Mouse (Mus musculus) gastrocnemius, postnatal 4 days (tissue): ENCODE results near the gene Etl4. TPM values are rescaled to one million over a fixed set of nuclear protein-coding genes. Genes with fewer than 3 reads are reported as not detected.
A peak's percentile ranks its signal among the peaks of the same experiment; 100 is the strongest.

ENCODE experiments used
- DNase-seq, 2 experiments: peaks; one replicate each; pipeline ENCODE4 v3.0.0; 2021 to 2022; ENCODE audit warnings: low spot score in 2 of 2, mixed read lengths in 2 of 2
- total RNA-seq, 2 experiments: library from RNA; stranded (reverse); gene quantifications; 2 replicates each; pipeline ENCODE4 v1.2.3; 2021

The Etl4 gene
- total RNA-seq, 2 experiments from 2014 or later: 32.9 to 38.3 TPM

GRCm38 (mm10) chr2:20518506-20518905 is 608.9 kb downstream of the Etl4 start:
- no peak for DNase-seq

- peak; percentile 59 to 69 for DNase-seq
These were observed 610.0 kb downstream of the Etl4 start for GRCm38 (mm10) chr2:20519447-20520098.

DNA sequence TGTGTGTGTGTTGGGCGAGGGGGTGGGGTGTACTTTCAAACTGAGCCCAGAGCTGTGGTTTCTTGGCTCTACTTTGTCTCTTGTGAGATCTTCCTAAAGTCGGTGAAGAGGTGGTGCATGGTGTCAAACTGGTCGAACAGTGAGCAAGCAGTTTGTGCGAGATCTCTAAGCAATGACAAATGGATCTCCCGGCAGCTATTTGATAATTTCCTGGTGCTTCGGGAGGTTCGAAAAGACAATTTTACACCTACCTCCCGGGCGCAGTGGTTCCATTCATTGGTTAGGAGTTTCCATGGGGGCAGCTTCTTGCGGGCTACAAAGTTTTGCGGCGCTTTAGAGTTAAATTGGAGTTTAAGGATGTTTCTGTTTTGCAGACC is 610.5 kb downstream of the Etl4 start:
- no peak for DNase-seq

- DNase-seq: peak in 1 of 2 experiments; percentile 27
These were observed 611.3 kb downstream of the Etl4 start for GRCm38 (mm10) chr2:20520636-20521595.

DNA sequence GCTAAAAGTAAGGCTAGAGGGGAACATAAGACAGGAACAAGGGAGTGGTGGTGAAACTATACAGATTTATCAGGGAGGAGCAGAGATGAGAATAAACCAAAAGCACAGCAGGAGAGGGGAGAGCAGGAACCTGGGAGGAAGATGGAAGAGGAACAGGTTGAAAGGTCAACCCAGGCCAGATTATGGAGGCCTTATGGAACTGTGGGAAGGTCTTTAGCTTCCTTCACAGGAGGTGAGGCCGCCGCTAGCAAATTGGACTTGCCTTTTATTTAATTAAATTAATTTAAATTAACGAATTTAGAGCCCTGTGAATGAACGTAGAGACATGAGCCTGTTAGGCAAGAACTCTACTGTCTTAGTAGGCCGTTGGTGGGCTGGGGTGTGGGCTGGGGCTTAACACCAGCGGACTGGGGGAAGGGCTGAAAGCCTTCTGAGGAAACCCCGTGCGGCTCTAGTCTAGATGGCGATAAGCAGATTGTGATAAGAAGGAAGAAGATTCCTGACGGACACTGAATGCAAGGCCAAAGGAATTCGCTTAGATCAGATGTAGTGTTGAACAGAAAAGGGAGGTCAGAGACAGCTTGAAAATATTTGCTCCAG is 612.2 kb downstream of the Etl4 start:
- DNase-seq: no peak

DNA sequence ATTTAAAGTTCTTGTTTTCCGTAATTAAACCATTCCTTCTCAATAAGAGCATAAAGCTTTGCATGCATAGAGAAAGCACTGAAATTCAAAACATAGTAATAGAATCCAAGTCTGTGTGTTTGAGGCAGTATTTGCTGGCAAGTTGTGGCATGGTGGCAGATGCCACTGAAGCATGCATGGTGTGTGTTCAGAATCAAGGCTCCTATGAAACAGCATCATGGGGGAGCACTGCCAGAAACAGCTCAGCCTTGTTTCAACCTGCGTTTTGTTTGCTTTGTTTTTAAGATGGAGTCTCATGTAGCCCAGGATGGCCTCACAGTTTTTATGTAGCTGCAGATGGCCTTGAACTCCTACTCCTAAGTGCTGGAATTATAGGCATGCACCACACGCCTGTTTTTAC is 614.1 kb downstream of the Etl4 start:
- DNase-seq: no peak

DNA sequence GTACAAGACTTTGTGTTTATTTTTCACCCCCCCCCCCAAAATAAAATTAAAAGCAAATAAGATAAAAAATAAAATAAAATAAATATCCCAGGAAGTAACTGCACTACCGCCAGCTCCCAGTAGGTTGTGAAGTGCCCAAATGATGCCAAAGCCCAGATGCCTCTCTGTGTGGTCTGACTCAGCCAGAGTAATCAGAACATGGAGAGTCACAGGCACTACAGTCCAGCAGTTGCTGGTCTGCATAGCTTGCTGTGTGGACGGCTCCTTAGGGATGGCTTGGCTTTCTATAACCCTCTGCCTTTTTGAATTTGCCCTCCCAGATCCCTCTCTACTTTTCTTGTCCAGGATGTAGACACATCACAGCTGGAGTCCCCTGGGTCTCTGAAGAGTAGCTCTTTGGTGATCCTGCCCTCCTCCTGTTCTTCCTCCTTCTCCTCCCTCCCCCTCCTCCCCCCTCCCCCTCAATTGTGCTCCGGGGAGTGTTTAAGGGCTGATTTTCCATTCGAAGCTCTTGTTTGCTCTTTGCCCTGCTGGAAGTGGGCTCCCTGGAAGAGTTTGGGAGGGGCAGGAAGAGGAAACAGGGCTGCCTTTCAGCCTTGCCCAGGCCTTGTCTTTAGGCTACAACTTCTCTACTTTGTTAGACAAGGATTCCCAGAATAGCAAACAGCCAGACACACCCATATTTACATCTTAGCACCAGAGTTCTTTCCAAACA is 616.5 kb downstream of the Etl4 start:
- DNase-seq: no peak

DNA sequence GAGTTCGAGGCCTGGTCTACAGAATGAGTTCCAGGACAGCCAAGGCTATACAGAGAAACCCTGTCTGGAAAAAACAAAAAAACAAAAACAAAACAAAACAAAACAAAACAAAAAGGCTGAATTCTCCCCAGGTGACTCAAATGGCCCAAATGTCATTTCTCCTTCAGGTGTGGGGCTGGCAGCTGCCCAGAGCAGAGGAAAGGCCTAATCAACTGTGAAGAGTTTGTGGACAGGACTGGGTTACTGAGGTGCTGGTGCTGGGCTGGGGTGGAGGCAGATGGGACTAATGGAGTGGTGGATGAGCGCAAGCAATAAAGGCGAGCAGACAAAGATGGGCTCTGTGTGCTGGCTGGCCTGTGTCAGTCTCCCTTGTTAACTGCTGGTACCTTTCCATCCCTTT is 617.3 kb downstream of the Etl4 start:
- no peak for DNase-seq

DNA sequence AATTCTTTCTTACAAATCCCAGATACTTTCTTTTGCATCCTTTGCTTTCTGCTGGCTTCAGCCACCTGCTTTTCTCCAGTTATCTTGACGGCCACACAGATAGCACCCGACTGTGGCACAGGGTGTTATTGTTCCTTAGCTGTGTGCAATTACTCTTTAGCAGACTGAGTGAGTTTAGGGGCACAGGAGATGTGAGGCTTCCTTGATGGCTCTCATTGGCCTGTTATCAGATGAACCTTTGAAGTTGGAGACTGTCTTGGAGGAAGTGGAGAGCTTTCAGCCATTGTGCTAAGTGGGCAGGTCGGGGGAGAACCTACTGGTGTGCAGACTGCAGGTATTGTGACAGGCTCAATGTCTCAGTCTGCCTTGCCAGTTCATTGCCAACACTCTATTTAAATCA is 623.0 kb downstream of the Etl4 start:
- DNase-seq: no peak

GRCm38 (mm10) chr2:20537785-20538184 is 628.2 kb downstream of the Etl4 start:
- DNase-seq: no peak

- DNase-seq: no peak
These were observed 629.3 kb downstream of the Etl4 start for GRCm38 (mm10) chr2:20538871-20539270.

GRCm38 (mm10) chr2:20541261-20541660 is 631.7 kb downstream of the Etl4 start:
- no peak for DNase-seq

- DNase-seq: no peak
These were observed 632.7 kb downstream of the Etl4 start for GRCm38 (mm10) chr2:20542286-20542685.

DNA sequence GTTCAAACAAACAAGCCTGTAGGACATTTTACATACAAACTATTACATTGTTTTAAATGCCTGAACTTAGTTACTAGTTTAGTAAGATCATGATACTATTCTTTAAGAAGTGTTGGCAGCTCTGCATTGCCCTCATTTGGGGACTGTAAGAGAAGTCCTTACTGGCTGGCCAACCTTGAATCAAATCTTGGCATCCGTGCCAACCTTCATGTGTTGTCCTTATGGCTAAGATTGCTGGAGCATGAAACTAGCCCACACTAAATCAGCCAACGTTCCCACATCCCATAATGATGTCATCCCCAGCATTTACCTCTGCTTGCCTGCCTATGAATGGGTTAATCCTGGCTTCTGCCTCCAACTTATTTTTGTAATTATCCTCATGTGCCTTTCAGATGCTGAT is 636.0 kb downstream of the Etl4 start:
- no peak for DNase-seq

DNA sequence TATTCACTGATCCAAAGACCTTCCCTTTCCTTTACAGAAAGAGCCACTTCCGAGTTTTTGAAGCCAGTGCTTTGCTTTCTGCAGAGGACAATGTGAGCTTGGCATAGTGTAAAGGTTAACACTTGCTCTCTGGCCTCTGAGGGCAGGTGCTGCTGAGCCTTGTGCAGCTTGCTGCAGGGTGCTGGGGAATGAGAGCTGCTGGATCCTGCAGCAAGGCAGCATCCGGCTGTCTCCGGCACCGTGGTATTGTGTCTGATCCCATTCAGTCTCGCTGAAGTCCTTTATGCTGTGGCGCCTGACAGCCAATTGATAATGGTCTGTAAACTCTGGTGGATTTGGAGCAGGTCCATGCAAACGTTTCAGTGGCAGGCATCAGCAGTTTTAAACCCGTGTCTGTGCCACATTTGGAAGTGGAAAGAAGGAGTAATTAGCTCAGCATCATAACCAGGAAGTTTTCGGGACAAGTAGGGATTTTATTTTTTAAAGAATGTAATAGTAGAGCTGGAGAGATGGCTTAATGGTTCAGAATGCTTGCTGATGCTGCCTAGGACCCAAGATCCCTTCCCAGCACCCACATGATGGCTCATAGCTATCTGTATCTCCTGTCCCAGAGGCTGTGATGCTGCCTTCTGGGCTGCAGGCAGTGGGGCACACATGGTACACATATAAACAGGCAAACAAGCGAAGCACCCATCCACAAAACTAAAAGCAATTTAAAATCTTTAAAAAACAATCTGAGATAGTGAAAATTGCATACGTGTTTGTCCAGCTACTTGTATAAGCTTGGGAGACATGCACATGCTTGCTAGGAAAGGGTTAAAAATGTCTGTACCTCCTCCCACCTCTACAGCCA is 637.1 kb downstream of the Etl4 start:
- no peak for DNase-seq

GRCm38 (mm10) chr2:20547349-20547677 is 637.7 kb downstream of the Etl4 start:
- DNase-seq: no peak

DNA sequence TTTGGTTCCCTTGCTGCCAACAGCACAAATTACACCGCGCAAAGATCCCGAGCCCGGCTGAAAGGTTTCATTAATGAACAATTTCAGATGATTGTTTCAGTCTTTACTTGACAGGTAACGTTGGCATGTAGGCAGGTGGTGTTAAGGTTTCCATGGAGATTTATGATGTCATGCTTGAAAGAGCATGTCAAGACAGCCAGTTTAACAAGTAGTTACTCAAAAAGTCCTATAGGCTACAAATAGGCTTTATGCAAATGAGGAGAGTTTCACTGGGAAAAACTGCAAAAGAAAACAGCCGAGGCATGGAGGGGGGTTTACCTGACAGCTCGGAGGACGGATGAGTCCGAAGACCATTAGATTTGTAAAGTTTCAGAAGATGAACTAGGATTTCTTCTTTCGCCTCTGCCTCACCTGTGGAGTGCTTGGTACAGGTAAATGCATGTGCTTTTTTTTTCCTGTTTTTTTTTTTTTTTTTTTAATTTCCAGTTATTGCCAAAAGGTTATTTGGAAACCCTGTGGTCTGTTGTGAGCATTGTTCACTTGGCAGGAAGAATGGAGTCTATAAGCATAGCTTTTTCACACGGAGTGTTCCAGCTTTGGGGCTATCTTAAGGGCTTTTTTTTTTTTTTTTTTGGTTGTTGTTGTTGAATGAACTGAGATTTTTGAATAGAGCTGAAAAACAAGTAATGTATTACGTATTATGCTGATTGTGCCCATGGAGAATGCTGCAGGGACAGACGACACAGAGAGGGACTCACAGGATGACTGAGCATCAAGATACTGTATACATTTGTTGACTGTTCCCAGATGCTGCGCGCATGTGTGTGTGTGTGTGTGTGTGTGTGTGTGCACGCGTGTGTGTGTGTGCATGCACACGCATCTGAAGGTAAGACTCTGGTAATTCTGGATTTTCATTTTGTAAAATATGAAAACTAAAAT is 638.4 kb downstream of the Etl4 start:
- DNase-seq: no peak

- no peak for DNase-seq
These were observed 639.5 kb downstream of the Etl4 start for GRCm38 (mm10) chr2:20549065-20549464.

- no peak for DNase-seq
These were observed 640.4 kb downstream of the Etl4 start for GRCm38 (mm10) chr2:20549996-20550395.

DNA sequence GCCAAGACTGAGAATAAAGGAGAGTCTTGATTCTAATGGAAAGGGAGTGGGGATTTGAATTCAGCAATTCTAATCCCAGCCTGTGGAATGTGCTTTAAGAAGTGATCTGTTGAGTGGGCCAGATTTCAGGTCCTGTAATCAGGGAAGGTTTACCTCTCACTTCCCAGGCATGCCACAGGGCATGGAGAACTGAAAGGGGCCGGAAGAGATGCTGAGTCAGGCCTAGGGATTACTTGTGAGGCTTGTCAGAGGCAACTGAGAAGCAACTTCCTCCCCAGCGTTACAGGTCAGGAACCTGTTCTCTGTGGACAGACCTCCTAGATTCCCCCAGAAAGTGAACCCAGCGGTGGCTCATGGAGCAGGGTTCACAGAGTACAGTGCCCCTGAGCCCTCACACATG is 646.1 kb downstream of the Etl4 start:
- no peak for DNase-seq
